Mouse (Mus musculus) heart, adult 2 months (tissue): ENCODE results near the gene Slc1a5. TPM values are rescaled to one million over a fixed set of nuclear protein-coding genes. Genes with fewer than 3 reads are reported as not detected.

Source experiments
- DNase-seq, 2 experiments: peaks; one replicate each; pipeline ENCODE4 v3.0.0; 2021
- H3K27ac ChIP-seq: fragments of 200-600 bp; 2 replicates; pipeline ENCODE4 v1.8.1; 2022
- H3K27me3 ChIP-seq: fragments of 200-500 bp; 2 replicates; pipeline ENCODE4 v1.6.1; 2012; ENCODE audit warnings: mild to moderate bottlenecking, low read length, inconsistent platforms, mixed read lengths; ENCODE audit not compliant: control insufficient read depth, insufficient read depth
- H3K36me3 ChIP-seq: fragments of 200-500 bp; 2 replicates; pipeline ENCODE4 v1.6.1; 2012; ENCODE audit warnings: low read length, inconsistent platforms; ENCODE audit not compliant: control insufficient read depth, insufficient read depth
- H3K4me1 ChIP-seq: fragments of 200-500 bp; 2 replicates; pipeline ENCODE4 v1.6.1; 2011; ENCODE audit warnings: low read length; ENCODE audit not compliant: control insufficient read depth, insufficient read depth
- H3K4me3 ChIP-seq: fragments of 200-600 bp; 2 replicates; pipeline ENCODE4 v1.8.1; 2022
- H3K79me2 ChIP-seq: fragments of 200-500 bp; replicated peaks from 2 replicates; pipeline ENCODE4 v1.6.1; 2012; ENCODE audit warnings: mild to moderate bottlenecking, inconsistent platforms, low read length, moderate library complexity, mixed read lengths; ENCODE audit not compliant: control insufficient read depth, insufficient read depth
- H3K9ac ChIP-seq: fragments of 200-500 bp; 2 replicates; pipeline ENCODE4 v1.6.1; 2012; ENCODE audit warnings: low read depth, mild to moderate bottlenecking, control low read depth, inconsistent platforms, low read length, mixed read lengths
- CTCF ChIP-seq: fragments of 200-600 bp; IDR thresholded peaks from 2 replicates; pipeline ENCODE4 v1.8.1; 2022; ENCODE audit warnings: antibody characterized with exemption, mild to moderate bottlenecking, moderate library complexity
- EP300 ChIP-seq: fragments of 200-500 bp; IDR thresholded peaks from 2 replicates; pipeline ENCODE4 v1.6.1; 2011; ENCODE audit warnings: low read depth, low read length, control low read depth; ENCODE audit not compliant: insufficient read depth
- POLR2A ChIP-seq: fragments of 200-500 bp; IDR thresholded peaks from 2 replicates; pipeline ENCODE4 v1.6.1; 2011; ENCODE audit warnings: mild to moderate bottlenecking, low read depth, low read length, control low read depth; ENCODE audit not compliant: insufficient read depth
- WGBS: fragments of 180-500 bp; shearing (Covaris S2); methylation state at CpG from one replicate; pipeline ENCODE4 v1.1.7; 2018; 5-methylcytosine and 5-hydroxymethylcytosine counted together
- intact Hi-C: fragments of 180-260 bp; cut with DNase I; formaldehyde crosslinking; loops from one replicate; pipeline ENCODE4 v1.15.1; 2025
- polyA plus RNA-seq: library from polyadenylated mRNA; depleted of rRNA; stranded (reverse); fragments of >200 nt; gene quantifications from 2 replicates; pipeline ENCODE4 v1.2.3, GENCODE M21; 2012
- total RNA-seq, 2 experiments: library from RNA; stranded (reverse); gene quantifications; 2 replicates each; pipeline ENCODE4 v1.2.3; 2021

Gene Slc1a5
- total and polyA plus RNA-seq, 3 experiments: 20.9 to 57.0 (median 26.1) TPM

DNA sequence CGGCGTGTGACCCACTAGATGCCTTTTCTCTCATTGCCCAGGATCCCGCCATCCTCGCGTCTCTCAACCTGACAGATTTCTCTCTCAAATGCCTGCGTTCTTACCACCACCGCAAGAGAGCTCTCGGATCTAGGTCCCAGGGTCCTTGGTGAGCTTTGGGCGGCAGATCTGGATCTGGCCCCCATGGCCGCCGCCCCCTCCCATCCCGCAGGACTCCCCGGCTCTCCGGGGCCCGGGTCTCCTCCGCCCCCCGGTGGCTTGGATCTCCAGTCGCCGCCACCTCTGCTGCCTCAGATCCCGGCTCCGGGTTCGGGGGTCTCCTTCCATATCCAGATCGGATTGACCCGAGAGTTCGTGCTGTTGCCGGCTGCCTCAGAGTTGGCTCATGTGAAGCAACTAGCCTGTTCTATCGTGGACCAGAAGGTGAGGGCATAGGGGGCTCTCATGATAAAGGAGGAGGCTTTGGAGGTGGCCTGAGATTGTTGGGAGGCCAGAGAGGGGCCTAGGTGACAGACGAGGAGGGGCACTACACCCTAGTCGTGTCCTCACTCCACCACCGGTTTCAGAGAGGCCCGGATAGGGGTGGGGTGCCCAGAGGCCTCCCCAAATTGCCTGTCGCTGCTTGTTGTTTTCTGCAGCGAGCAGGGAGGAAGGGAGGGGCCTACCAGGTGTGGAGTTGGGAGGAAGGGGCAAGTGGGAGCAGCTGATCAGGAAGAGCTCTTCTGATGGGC, 62.5 kb downstream of the Slc1a5 start:
- H3K27me3 ChIP-seq: no peaks in the 10 kb centered on the region
- H3K27ac ChIP-seq: peak overlapping the region; percentile 99
- peaks cover 9% of the 10 kb centered on the region for H3K4me1 ChIP-seq
- peak overlapping the region; percentile 80 for H3K9ac ChIP-seq
- WGBS: 5% methylated on average over 33 of the region's 33 CpGs
- intact Hi-C loops: loop anchor here (2.0 kb wide), 2 partner anchors 17 to 215 kb away; no protein-coding TSS in a partner anchor
- peaks cover 3% of the 10 kb centered on the region; the same call in 1 of the 2 replicates for H3K36me3 ChIP-seq
- H3K79me2 ChIP-seq: no peaks in the 10 kb centered on the region
- TF ChIP-seq EP300: no peak
- TF ChIP-seq POLR2A: peak; percentile 65; the same call in 1 of the 2 replicates
- DNase-seq: peak; percentile 76 to 78
- peak overlapping the region; percentile 62 for H3K4me3 ChIP-seq

DNA sequence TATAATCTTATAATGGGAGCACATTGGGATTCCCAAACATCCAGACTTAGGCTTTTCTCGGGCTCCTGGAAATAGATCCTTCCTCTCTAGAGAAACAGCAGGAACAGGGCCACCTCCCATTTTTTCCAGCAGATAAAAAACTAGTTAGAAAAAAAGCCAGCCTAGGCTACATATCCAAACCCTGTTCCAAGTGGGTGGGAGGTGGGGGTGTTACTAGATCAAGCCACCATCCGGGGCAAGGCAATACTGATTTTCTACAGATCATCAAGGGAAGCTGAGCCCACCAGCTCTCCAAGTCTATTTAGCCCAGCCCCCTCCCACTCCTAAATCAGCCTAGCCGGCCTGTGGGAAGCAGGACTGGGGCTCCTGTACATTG, 63.5 kb downstream of the Slc1a5 start:
- H3K4me1 ChIP-seq: peaks cover 9% of the 10 kb centered on the region
- H3K9ac ChIP-seq: peak overlapping the region; percentile 67
- peak overlapping the region; percentile 62 for H3K4me3 ChIP-seq
- no peaks in the 10 kb centered on the region for H3K27me3 ChIP-seq
- DNase-seq: peak in 1 of 2 experiments; percentile 53
- 32% methylated on average over 3 of the region's 3 CpGs for WGBS
- H3K27ac ChIP-seq: peak overlapping the region; percentile 99
- TF ChIP-seq CTCF (no peak), POLR2A (no peak; the same call in 1 of the 2 replicates), EP300 (no peak)
- H3K79me2 ChIP-seq: no peaks in the 10 kb centered on the region
- intact Hi-C loops: loop anchor here (1.0 to 2.0 kb wide), 2 partner anchors 89 to 214 kb away; no protein-coding TSS in a partner anchor
- H3K36me3 ChIP-seq: peaks cover 3% of the 10 kb centered on the region; the same call in 1 of the 2 replicates

DNA sequence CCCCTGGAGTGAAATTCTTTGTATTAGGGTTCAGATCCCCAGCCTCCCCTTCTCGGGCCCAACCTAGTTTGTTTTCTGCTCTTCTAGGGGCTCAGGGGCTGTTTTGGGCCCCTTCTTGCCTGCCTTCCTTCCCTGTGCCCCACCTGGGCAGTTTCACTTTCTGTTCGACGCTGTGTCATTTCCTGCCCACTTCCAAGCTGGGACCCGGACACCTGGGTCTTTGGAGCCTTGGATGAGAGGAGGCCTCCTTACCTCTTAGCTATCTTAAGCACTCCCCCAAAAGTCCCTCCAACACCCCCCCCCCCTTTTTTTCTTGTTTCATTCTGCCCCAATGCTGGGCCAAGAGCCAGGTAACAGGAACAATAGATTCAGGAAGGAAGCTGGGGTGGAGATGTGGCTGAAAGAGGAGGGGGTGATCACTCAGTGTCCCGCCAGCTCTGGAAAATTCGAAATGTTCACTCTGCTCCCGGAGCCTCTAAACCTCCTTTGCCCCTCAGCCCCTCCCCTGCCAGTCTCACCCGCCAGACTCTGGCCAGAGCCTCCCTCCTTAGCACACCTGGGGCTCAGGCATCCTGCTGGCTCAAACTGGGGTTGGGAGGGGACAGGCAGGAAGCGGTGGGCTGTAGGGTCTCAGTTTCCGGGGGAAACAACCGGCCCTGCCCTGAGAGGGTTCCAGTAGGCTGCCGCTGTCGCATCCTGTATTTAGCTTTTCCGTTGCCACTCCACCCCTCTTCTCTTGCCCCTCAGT, 64.1 kb downstream of the Slc1a5 start:
- Histone ChIP-seq H3K27ac (peak overlapping the region; percentile 99), H3K79me2 (no peaks in the 10 kb centered on the region), H3K4me1 (peaks cover 9% of the 10 kb centered on the region), H3K27me3 (no peaks in the 10 kb centered on the region), H3K4me3 (peak overlapping the region; percentile 62), H3K9ac (peak overlapping the region; percentile 75), H3K36me3 (peaks cover 3% of the 10 kb centered on the region; the same call in 1 of the 2 replicates)
- intact Hi-C loops: loop anchor here (1.0 to 2.0 kb wide), 2 partner anchors 90 to 214 kb away; no protein-coding TSS in a partner anchor
- DNase-seq: peak; percentile 73 to 81
- WGBS: 32% methylated on average over 14 of the region's 14 CpGs
- TF ChIP-seq CTCF (no peak), POLR2A (peak; percentile 38; the same call in 1 of the 2 replicates), EP300 (peak; percentile 78; the same call in 1 of the 2 replicates)

DNA sequence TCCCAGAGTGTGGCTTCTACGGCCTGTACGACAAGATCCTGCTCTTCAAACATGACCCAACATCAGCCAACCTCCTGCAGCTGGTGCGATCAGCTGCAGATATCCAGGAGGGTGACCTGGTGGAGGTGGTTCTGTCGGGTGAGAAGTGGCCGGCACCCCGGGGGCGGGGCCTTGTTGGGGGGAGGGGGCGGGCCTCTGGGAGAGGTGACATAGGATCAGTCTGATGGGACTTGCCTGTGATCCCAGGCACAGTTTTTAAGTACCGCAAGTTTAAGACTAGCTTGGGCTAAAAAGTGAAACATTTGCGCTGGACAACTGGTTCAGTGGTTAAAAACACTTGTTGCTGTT, 64.7 kb downstream of the Slc1a5 start:
- no peak for DNase-seq
- Histone ChIP-seq H3K4me3 (peak overlapping the region; percentile 48), H3K27me3 (no peaks in the 10 kb centered on the region), H3K9ac (peak overlapping the region; percentile 75), H3K27ac (peak overlapping the region; percentile 99), H3K79me2 (no peaks in the 10 kb centered on the region), H3K4me1 (peaks cover 9% of the 10 kb centered on the region), H3K36me3 (peaks cover 3% of the 10 kb centered on the region; the same call in 1 of the 2 replicates)
- TF ChIP-seq EP300 (no peak), POLR2A (no peak), CTCF (no peak)
- intact Hi-C loops: loop anchor here (1.0 to 2.0 kb wide), 2 partner anchors 90 to 213 kb away; no protein-coding TSS in a partner anchor
- 46% methylated on average over 10 of the region's 10 CpGs for WGBS

DNA sequence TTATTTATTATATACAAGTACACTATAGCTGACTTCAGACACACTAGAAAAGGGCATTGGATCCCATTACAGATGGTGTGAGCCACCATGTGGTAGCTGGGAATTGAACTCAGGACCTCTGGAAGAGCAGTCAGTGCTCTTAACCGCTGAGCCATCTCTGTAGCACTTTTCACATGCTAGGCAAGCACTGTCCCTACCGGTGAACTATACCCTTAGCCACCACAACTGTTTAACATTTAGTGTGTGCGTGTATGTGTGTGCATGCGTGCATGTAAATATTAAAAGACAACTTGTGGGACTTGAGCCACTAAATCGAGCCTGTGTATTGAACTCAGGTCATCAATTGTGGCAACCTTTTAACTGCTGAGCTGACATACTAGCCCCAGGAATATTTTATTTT, 65.6 kb downstream of the Slc1a5 start:
- TF ChIP-seq POLR2A (no peak), EP300 (no peak)
- Histone ChIP-seq H3K4me3 (no peak overlapping the region), H3K79me2 (no peaks in the 10 kb centered on the region), H3K9ac (no peak overlapping the region), H3K4me1 (peaks cover 6% of the 10 kb centered on the region), H3K27ac (peak overlapping the region; percentile 99), H3K36me3 (peaks cover 3% of the 10 kb centered on the region; the same call in 1 of the 2 replicates), H3K27me3 (no peaks in the 10 kb centered on the region)
- DNase-seq: no peak
- WGBS: 93% methylated on average over 5 of the region's 5 CpGs
- intact Hi-C loops: no loop called here
